Mouse (Mus musculus): ENCODE data around the gene Bmi1. TPM values are rescaled to one million over a fixed set of nuclear protein-coding genes. Genes with fewer than 3 reads are reported as not detected.
A peak's percentile ranks its signal among the peaks of the same experiment; 100 is the strongest.

Gene Bmi1
- polyA plus RNA-seq, 1 experiment: 15.6 TPM

- Histone ChIP-seq H3ac (ENCODE audit: control insufficient read depth, insufficient read length) (no peak overlapping the region), H3K4me2 (ENCODE audit: low read depth) (peak overlapping the region; percentile 89), H3K27me3 (ENCODE audit: control insufficient read depth, insufficient read depth, insufficient read length) (no peaks in the 10 kb centered on the region), H3K4me3 (peak overlapping the region; percentile 40), H3K79me2 (ENCODE audit: control insufficient read depth, insufficient read depth) (no peaks in the 10 kb centered on the region), H3K36me3 (ENCODE audit: control insufficient read depth, insufficient read depth) (no peaks in the 10 kb centered on the region)
- TF ChIP-seq CEBPB (IDR thresholded peaks at IDR 0.05; ENCODE audit: insufficient read depth, poor library complexity, severe bottlenecking) (no peak), MYOG (IDR thresholded peaks at IDR 0.05; ENCODE audit: control insufficient read depth in 1 of 3, insufficient read depth in 1 of 3, insufficient read length in 2 of 3, low read depth in 2 of 3) (no peak), MAX (IDR thresholded peaks at IDR 0.05; ENCODE audit: low read depth) (no peak), E2F4 (IDR thresholded peaks at IDR 0.05; ENCODE audit: insufficient read depth) (no peak), POLR2A (IDR thresholded peaks at IDR 0.05; ENCODE audit: insufficient read length, low read depth) (no peak), MYOD1 (IDR thresholded peaks at IDR 0.05; ENCODE audit: control insufficient read depth in 1 of 3, insufficient read length in 2 of 3, low read depth in 2 of 3) (no peak), USF1 (IDR thresholded peaks at IDR 0.05; ENCODE audit: low read depth) (no peak), TCF12 (IDR thresholded peaks at IDR 0.05; ENCODE audit: insufficient read depth, poor library complexity, severe bottlenecking) (no peak), REST (IDR thresholded peaks at IDR 0.05; ENCODE audit: insufficient read depth, insufficient read length) (no peak), POLR2AphosphoS2 (IDR thresholded peaks at IDR 0.05; ENCODE audit: insufficient read length, low read depth) (no peak), SRF (IDR thresholded peaks at IDR 0.05; ENCODE audit: control insufficient read depth, insufficient read length, low read depth) (no peak), TCF3 (IDR thresholded peaks at IDR 0.05; ENCODE audit: insufficient read length, low read depth) (no peak)
Observed at GRCm38 (mm10) chr2:18695163-18695562, 18.3 kb downstream of the Bmi1 start.

- Histone ChIP-seq H3K79me2 (ENCODE audit: control insufficient read depth, insufficient read depth) (no peaks in the 10 kb centered on the region), H3K4me3 (no peak overlapping the region), H3K4me2 (ENCODE audit: low read depth) (no peak overlapping the region), H3ac (ENCODE audit: control insufficient read depth, insufficient read length) (no peak overlapping the region), H3K36me3 (ENCODE audit: control insufficient read depth, insufficient read depth) (no peaks in the 10 kb centered on the region), H3K27me3 (ENCODE audit: control insufficient read depth, insufficient read depth, insufficient read length) (no peaks in the 10 kb centered on the region)
- TF ChIP-seq CEBPB (IDR thresholded peaks at IDR 0.05; ENCODE audit: insufficient read depth, poor library complexity, severe bottlenecking) (no peak), POLR2A (IDR thresholded peaks at IDR 0.05; ENCODE audit: insufficient read length, low read depth) (no peak), TCF12 (IDR thresholded peaks at IDR 0.05; ENCODE audit: insufficient read depth, poor library complexity, severe bottlenecking) (no peak), POLR2AphosphoS2 (IDR thresholded peaks at IDR 0.05; ENCODE audit: insufficient read length, low read depth) (no peak), MYOD1 (IDR thresholded peaks at IDR 0.05; ENCODE audit: control insufficient read depth in 1 of 3, insufficient read length in 2 of 3, low read depth in 2 of 3) (no peak), MAX (IDR thresholded peaks at IDR 0.05; ENCODE audit: low read depth) (no peak), TCF3 (IDR thresholded peaks at IDR 0.05; ENCODE audit: insufficient read length, low read depth) (no peak), E2F4 (IDR thresholded peaks at IDR 0.05; ENCODE audit: insufficient read depth) (no peak), USF1 (IDR thresholded peaks at IDR 0.05; ENCODE audit: low read depth) (no peak), REST (IDR thresholded peaks at IDR 0.05; ENCODE audit: insufficient read depth, insufficient read length) (no peak), SRF (IDR thresholded peaks at IDR 0.05; ENCODE audit: control insufficient read depth, insufficient read length, low read depth) (no peak), MYOG (IDR thresholded peaks at IDR 0.05; ENCODE audit: control insufficient read depth in 1 of 3, insufficient read depth in 1 of 3, insufficient read length in 2 of 3, low read depth in 2 of 3) (no peak)
Observed at GRCm38 (mm10) chr2:18695629-18696150, 18.9 kb downstream of the Bmi1 start.

GRCm38 (mm10) chr2:18697591-18698244 lies 20.9 kb downstream of the Bmi1 start:
- TF ChIP-seq TCF3 (IDR thresholded peaks at IDR 0.05; ENCODE audit: insufficient read length, low read depth): no peak
- peak in 1 of 3 experiments; percentile 9 for TF ChIP-seq MYOD1 (IDR thresholded peaks at IDR 0.05; ENCODE audit: control insufficient read depth in 1 of 3, insufficient read length in 2 of 3, low read depth in 2 of 3)
- Histone ChIP-seq H3K36me3 (ENCODE audit: control insufficient read depth, insufficient read depth) (no peaks in the 10 kb centered on the region), H3K4me3 (no peak overlapping the region), H3ac (ENCODE audit: control insufficient read depth, insufficient read length) (no peak overlapping the region), H3K4me2 (ENCODE audit: low read depth) (no peak overlapping the region), H3K79me2 (ENCODE audit: control insufficient read depth, insufficient read depth) (no peaks in the 10 kb centered on the region), H3K27me3 (ENCODE audit: control insufficient read depth, insufficient read depth, insufficient read length) (no peaks in the 10 kb centered on the region)

DNA sequence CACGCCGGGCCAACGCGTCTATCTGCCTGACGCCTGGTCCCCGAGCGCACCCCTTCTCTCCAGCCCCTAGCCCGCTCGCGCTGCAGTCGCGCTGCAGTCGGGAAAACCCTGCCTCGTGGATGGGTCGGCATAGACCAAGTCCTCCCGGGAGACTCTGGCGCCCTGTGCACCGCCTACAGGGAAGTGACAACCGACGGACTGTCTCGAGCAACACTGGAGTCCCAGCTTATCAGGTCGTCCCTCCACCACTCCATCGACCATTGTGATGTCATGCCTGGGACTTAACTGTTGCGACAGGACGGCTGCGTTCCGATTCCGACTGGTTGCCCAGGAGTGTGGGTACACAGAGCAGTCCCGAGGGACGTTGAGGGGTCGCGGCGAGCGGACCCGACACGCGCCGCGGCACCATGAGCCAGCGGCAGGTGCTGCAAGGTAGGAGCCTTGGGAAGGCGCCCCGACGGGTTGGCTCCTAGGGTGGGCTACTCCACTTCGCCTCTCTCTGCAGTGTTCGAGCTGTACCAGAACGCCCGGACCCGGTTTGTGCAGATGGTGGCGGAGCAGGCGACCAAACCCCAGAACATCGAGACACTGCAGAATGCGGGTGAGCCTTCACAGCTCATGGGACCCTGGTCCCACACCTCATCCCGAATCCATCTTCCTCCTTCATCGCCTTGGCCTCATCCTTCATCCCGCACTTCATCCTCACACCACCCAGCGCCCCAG lies 22.0 kb downstream of the Bmi1 start:
- TF ChIP-seq MAX (IDR thresholded peaks at IDR 0.05; ENCODE audit: low read depth) (no peak), MYOG (IDR thresholded peaks at IDR 0.05; ENCODE audit: control insufficient read depth in 1 of 3, insufficient read depth in 1 of 3, insufficient read length in 2 of 3, low read depth in 2 of 3) (no peak), CEBPB (IDR thresholded peaks at IDR 0.05; ENCODE audit: insufficient read depth, poor library complexity, severe bottlenecking) (no peak), TCF12 (IDR thresholded peaks at IDR 0.05; ENCODE audit: insufficient read depth, poor library complexity, severe bottlenecking) (no peak), MYOD1 (IDR thresholded peaks at IDR 0.05; ENCODE audit: control insufficient read depth in 1 of 3, insufficient read length in 2 of 3, low read depth in 2 of 3) (no peak), POLR2A (IDR thresholded peaks at IDR 0.05; ENCODE audit: insufficient read length, low read depth) (no peak)
- Histone ChIP-seq H3K4me3 (no peak overlapping the region), H3K27me3 (ENCODE audit: control insufficient read depth, insufficient read depth, insufficient read length) (no peaks in the 10 kb centered on the region), H3K4me2 (ENCODE audit: low read depth) (no peak overlapping the region), H3K79me2 (ENCODE audit: control insufficient read depth, insufficient read depth) (no peaks in the 10 kb centered on the region), H3K36me3 (ENCODE audit: control insufficient read depth, insufficient read depth) (no peaks in the 10 kb centered on the region), H3ac (ENCODE audit: control insufficient read depth, insufficient read length) (no peak overlapping the region)

Data from myocyte (in vitro differentiated cells).